In genomic region chr10:22644853-22645491, GRCm38 (mm10) we compare ENCODE assay signal across 8 mouse cellular contexts. TPM values are rescaled to one million over a fixed set of nuclear protein-coding genes. Genes with fewer than 3 reads are reported as not detected.
DNase-seq lines count a peak whose midpoint lies in the region; ATAC-seq and TF ChIP-seq lines count a peak whose summit lies in the region.

Gene Slc2a12, plus strand, starts transcription at chr10:22645011.

- H3K4me2 ChIP-seq in hindbrain, embryonic 12.5 days (replicated peaks): peak within 1 kb of the TSS; percentile 89
- peak within 1 kb of the TSS; percentile 73 for H3K4me2 ChIP-seq in lung, embryonic 14.5 days

- H3K4me3 ChIP-seq in hindbrain, embryonic 12.5 days: peak within 1 kb of the TSS; percentile 46
- peak within 1 kb of the TSS; percentile 50 for H3K4me3 ChIP-seq in lung, embryonic 14.5 days (ENCODE audit: low read depth, low read length)

- no peaks in the 10 kb centered on the region for H3K36me3 ChIP-seq in hindbrain, embryonic 12.5 days
- H3K36me3 ChIP-seq in lung, embryonic 14.5 days (ENCODE audit: insufficient read depth): no peaks in the 10 kb centered on the region

- peak within 1 kb of the TSS; percentile 57 for H3K27ac ChIP-seq in hindbrain, embryonic 12.5 days
- peak within 1 kb of the TSS; percentile 75 for H3K27ac ChIP-seq in lung, embryonic 14.5 days (ENCODE audit: low read depth)

- no peaks in the 10 kb centered on the region for H3K27me3 ChIP-seq in hindbrain, embryonic 12.5 days
- no peaks in the 10 kb centered on the region for H3K27me3 ChIP-seq in lung, embryonic 14.5 days (ENCODE audit: insufficient read depth, low read length)

- under 1% methylated on average over 40 of the region's 40 CpGs for WGBS in hindbrain, embryonic 12.5 days
- WGBS in lung, embryonic 14.5 days: 2% methylated on average over 40 of the region's 40 CpGs

- H3K9me3 ChIP-seq in hindbrain, embryonic 12.5 days (replicated peaks): no peaks in the 10 kb centered on the region
- no peaks in the 10 kb centered on the region; the same call in 1 of the 2 replicates for H3K9me3 ChIP-seq in lung, embryonic 14.5 days (ENCODE audit: low read depth, low read length)

- peaks cover 11% of the 10 kb centered on the region; the same call in 1 of the 2 replicates for H3K4me1 ChIP-seq in hindbrain, embryonic 12.5 days
- H3K4me1 ChIP-seq in lung, embryonic 14.5 days (ENCODE audit: insufficient read depth): peaks cover 4% of the 10 kb centered on the region; the same call in 1 of the 2 replicates

- peak; percentile 49 for TF ChIP-seq CTCF in lung, embryonic 14.5 days (IDR thresholded peaks at IDR 0.05; ENCODE audit: low read depth)

- ATAC-seq in hindbrain, embryonic 12.5 days (ENCODE audit: low FRiP score): peak; percentile 76
- ATAC-seq in lung, embryonic 14.5 days (ENCODE audit: insufficient read depth): peak; percentile 88

- peak within 1 kb of the TSS; percentile 56 for H3K9ac ChIP-seq in hindbrain, embryonic 12.5 days
- peak within 1 kb of the TSS; percentile 50 for H3K9ac ChIP-seq in lung, embryonic 14.5 days

- DNase-seq in adrenal gland, adult (ENCODE audit: inconsistent age in 2 of 2, low spot score in 1 of 2): peak; percentile 58 to 91
- peak; percentile 52 to 59 for DNase-seq in cerebellum, postnatal 36 days
- DNase-seq in frontal cortex, postnatal 36 days (ENCODE audit: low spot score in 2 of 2): peak; percentile 51 to 60
- DNase-seq in layer of hippocampus, adult 9-11 months: peak; percentile 57
- peak; percentile 81 for DNase-seq in lung, embryonic 14.5 days
- DNase-seq in ovary, adult 18-20 months (ENCODE audit: low spot score): peak; percentile 19
- DNase-seq in thymus, postnatal 25 days: peak; percentile 45

RNA-seq across cellular contexts. Expression of gene Slc2a12, which starts in this region (rescaled TPM):
- polyA plus RNA-seq in hindbrain, embryonic 12.5 days (2016; fragmentation: Nextera tagmentation; extraction: Ambion mirVana): 3.7 and 4.1 TPM in 2 replicates
- polyA plus RNA-seq in lung, embryonic 14.5 days (2014; fragmentation: Nextera tagmentation; extraction: Ambion mirVana): 1.1 and 1.3 TPM in 2 replicates

Comparison
In these comparisons a context has a peak if more than half of its experiments do, and no peak if none do; other contexts are left out.
1. Peak in every context shown above with its lines: DNase-seq, ATAC-seq, H3K4me3 ChIP-seq and H3K27ac ChIP-seq.
2. DNase-seq: peak in every context shown above with its lines; median percentile 81 in lung, embryonic 14.5 days; 74 in adrenal gland, adult; 57 in layer of hippocampus, adult 9-11 months; 56 in cerebellum, postnatal 36 days; 56 in frontal cortex, postnatal 36 days; 45 in thymus, postnatal 25 days; 19 in ovary, adult 18-20 months.